Mouse (Mus musculus) induced T-regulatory cell, adult 2 months (primary cell): ENCODE results near the gene Zfp800.

Experiments used
- DNase-seq: peaks from one replicate; pipeline ENCODE4 v3.0.0-alpha.2; 2012; ENCODE audit warnings: low read depth

Zfp800 gene

GRCm38 (mm10) chr6:28396051-28396852 lies 1.6 kb downstream of the Zfp800 start:
- no peak for DNase-seq

GRCm38 (mm10) chr6:28389038-28389437 lies 8.8 kb downstream of the Zfp800 start:
- no peak for DNase-seq

- DNase-seq: peak; percentile 51
These were observed 12.6 kb downstream of the Zfp800 start for GRCm38 (mm10) chr6:28385169-28385568.

GRCm38 (mm10) chr6:28381983-28382382 lies 15.8 kb downstream of the Zfp800 start:
- DNase-seq: no peak

GRCm38 (mm10) chr6:28369966-28370683 lies 27.7 kb downstream of the Zfp800 start:
- no peak for DNase-seq

GRCm38 (mm10) chr6:28367575-28367974 lies 30.2 kb downstream of the Zfp800 start:
- DNase-seq: no peak

GRCm38 (mm10) chr6:28351066-28351465 lies 46.7 kb downstream of the Zfp800 start:
- DNase-seq: no peak

- DNase-seq: no peak
These were observed 52.1 kb downstream of the Zfp800 start for GRCm38 (mm10) chr6:28345677-28346076.

- DNase-seq: no peak
These were observed 52.6 kb downstream of the Zfp800 start for GRCm38 (mm10) chr6:28345181-28345580.

GRCm38 (mm10) chr6:28342863-28343262 lies 54.9 kb downstream of the Zfp800 start:
- DNase-seq: no peak

- DNase-seq: no peak
These were observed 56.6 kb downstream of the Zfp800 start for GRCm38 (mm10) chr6:28341174-28341573.

GRCm38 (mm10) chr6:28339410-28339809 lies 58.4 kb downstream of the Zfp800 start:
- DNase-seq: no peak

- DNase-seq: no peak
These were observed 64.1 kb downstream of the Zfp800 start for GRCm38 (mm10) chr6:28333696-28334095.

GRCm38 (mm10) chr6:28332546-28332945 lies 65.3 kb downstream of the Zfp800 start:
- no peak for DNase-seq

GRCm38 (mm10) chr6:28329815-28330214 lies 68.0 kb downstream of the Zfp800 start:
- no peak for DNase-seq

GRCm38 (mm10) chr6:28329002-28329596 lies 68.7 kb downstream of the Zfp800 start:
- no peak for DNase-seq

GRCm38 (mm10) chr6:28326720-28327119 lies 71.1 kb downstream of the Zfp800 start:
- no peak for DNase-seq

GRCm38 (mm10) chr6:28322399-28322798 lies 75.4 kb downstream of the Zfp800 start:
- no peak for DNase-seq

- no peak for DNase-seq
These were observed 78.0 kb downstream of the Zfp800 start for GRCm38 (mm10) chr6:28319648-28320270.

- DNase-seq: peak; percentile 18
These were observed 78.8 kb downstream of the Zfp800 start for GRCm38 (mm10) chr6:28318820-28319573.

GRCm38 (mm10) chr6:28315208-28315607 lies 82.6 kb downstream of the Zfp800 start:
- DNase-seq: no peak

- no peak for DNase-seq
These were observed 85.7 kb downstream of the Zfp800 start for GRCm38 (mm10) chr6:28312067-28312466.
